Mouse (Mus musculus) urinary bladder, adult 18-20 months (tissue): ENCODE measurements at regions not wholly inside any gene's neighbourhood (a gene's known extent, or its start where the extent isn't known, plus 50 kb on each side); places are given as distances from the start of the nearest gene placed in this dataset.
"Not testable (repeated sequence)": the region's sequence is repeated elsewhere in the genome, so short reads cannot be mapped to it uniquely, and the experiment has no call there.

Experiments
- DNase-seq, 2 experiments: peaks; one replicate each; pipeline ENCODE4 v3.0.0; 2022; ENCODE audit warnings: low spot score in 2 of 2, mixed read lengths in 2 of 2

GRCm38 (mm10) chr12:54519370-54519769 lies 137.0 kb downstream of the Sptssa start:
- no peak for DNase-seq

- no peak for DNase-seq
These were observed 139.1 kb downstream of the Sptssa start for GRCm38 (mm10) chr12:54517265-54517664.

GRCm38 (mm10) chr12:54516463-54516862 lies 139.9 kb downstream of the Sptssa start:
- no peak for DNase-seq

- DNase-seq = not testable (repeated sequence)
These were observed 140.3 kb downstream of the Sptssa start for GRCm38 (mm10) chr12:54516039-54516438.

- DNase-seq = no peak
These were observed 146.5 kb downstream of the Sptssa start for GRCm38 (mm10) chr12:54509903-54510302.

- DNase-seq = no peak
These were observed 153.6 kb downstream of the Sptssa start for GRCm38 (mm10) chr12:54502775-54503174.

- no peak for DNase-seq
These were observed 156.4 kb downstream of the Sptssa start for GRCm38 (mm10) chr12:54499963-54500362.

- no peak for DNase-seq
These were observed 160.5 kb downstream of the Sptssa start for GRCm38 (mm10) chr12:54495701-54496374.

- no peak for DNase-seq
These were observed 161.5 kb downstream of the Sptssa start for GRCm38 (mm10) chr12:54494756-54495375.

GRCm38 (mm10) chr12:54492737-54493136 lies 163.6 kb downstream of the Sptssa start:
- DNase-seq = no peak

GRCm38 (mm10) chr12:54490460-54490859 lies 165.9 kb downstream of the Sptssa start:
- no peak for DNase-seq

- peak; percentile 31 to 55 for DNase-seq
These were observed 166.7 kb downstream of the Sptssa start for GRCm38 (mm10) chr12:54489675-54490074.

GRCm38 (mm10) chr12:54487689-54488088 lies 168.7 kb downstream of the Sptssa start:
- no peak for DNase-seq

- no peak for DNase-seq
These were observed 174.4 kb downstream of the Sptssa start for GRCm38 (mm10) chr12:54482020-54482419.

- DNase-seq = no peak
These were observed 176.5 kb downstream of the Sptssa start for GRCm38 (mm10) chr12:54479841-54480240.

GRCm38 (mm10) chr12:54472881-54473280 lies 183.5 kb downstream of the Sptssa start:
- no peak for DNase-seq

GRCm38 (mm10) chr12:54472407-54472806 lies 184.0 kb downstream of the Sptssa start:
- no peak for DNase-seq

- no peak for DNase-seq
These were observed 188.7 kb downstream of the Sptssa start for GRCm38 (mm10) chr12:54467635-54468034.

- DNase-seq = peak; percentile 24 to 32
These were observed 192.6 kb downstream of the Sptssa start for GRCm38 (mm10) chr12:54463806-54464205.

- DNase-seq = no peak
These were observed 195.0 kb downstream of the Sptssa start for GRCm38 (mm10) chr12:54461411-54461810.

- DNase-seq = peak; percentile 42 to 54
These were observed 196.2 kb downstream of the Sptssa start for GRCm38 (mm10) chr12:54460135-54460523.

- DNase-seq = no peak
These were observed 196.8 kb downstream of the Sptssa start for GRCm38 (mm10) chr12:54459462-54460134.

GRCm38 (mm10) chr12:54456731-54457130 lies 199.6 kb downstream of the Sptssa start:
- DNase-seq = no peak
